ENCODE assay signal across 8 mouse cellular contexts in the genomic region with DNA sequence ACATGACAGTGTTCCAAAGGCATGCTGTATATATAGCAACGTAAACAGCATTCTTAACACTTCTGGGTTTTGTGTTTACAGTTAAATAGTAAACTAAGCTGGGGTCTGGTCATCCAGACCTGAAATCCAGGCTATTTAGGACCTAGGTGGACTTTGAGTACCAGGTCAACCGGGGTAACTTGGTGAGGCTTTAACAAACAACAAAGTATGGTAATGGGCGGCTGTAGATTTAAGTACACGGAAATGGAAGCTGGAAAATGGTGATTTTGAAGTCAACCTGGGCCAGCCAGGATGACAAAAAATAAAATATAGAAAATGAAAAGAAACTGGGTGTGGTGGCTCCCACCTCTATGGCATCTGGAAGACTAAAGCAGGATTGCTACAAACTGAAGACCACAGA. TPM values are rescaled to one million over a fixed set of nuclear protein-coding genes. Genes with fewer than 3 reads are reported as not detected.
DNase-seq lines count a peak whose midpoint lies in the region; ATAC-seq and TF ChIP-seq lines count a peak whose summit lies in the region.

No protein-coding gene starts in this region.

- no peaks in the 10 kb centered on the region for H3K27me3 ChIP-seq in kidney, adult 2 months (replicated peaks; ENCODE audit: control insufficient read depth, insufficient read depth, low read length)
- H3K27me3 ChIP-seq in embryonic facial prominence, embryonic 15.5 days, result no peaks in the 10 kb centered on the region
- no peaks in the 10 kb centered on the region for H3K27me3 ChIP-seq in neural tube, embryonic 13.5 days

- peak overlapping the region; percentile 44 for H3K4me3 ChIP-seq in kidney, adult 2 months (ENCODE audit: insufficient read depth, low read depth, low read length)
- peak overlapping the region; percentile 80 for H3K4me3 ChIP-seq in embryonic facial prominence, embryonic 15.5 days (replicated peaks)
- H3K4me3 ChIP-seq in neural tube, embryonic 13.5 days, result peak overlapping the region; percentile 91

- WGBS in kidney, adult 2 months, result 62% methylated on average over 4 of the region's 4 CpGs
- WGBS in embryonic facial prominence, embryonic 15.5 days, result 82% methylated on average over 4 of the region's 4 CpGs
- 91% methylated on average over 4 of the region's 4 CpGs for WGBS in neural tube, embryonic 13.5 days

- H3K4me2 ChIP-seq in embryonic facial prominence, embryonic 15.5 days (replicated peaks), result peak overlapping the region; percentile 78
- H3K4me2 ChIP-seq in neural tube, embryonic 13.5 days, result peak overlapping the region; percentile 86

- peak; percentile 75 for DNase-seq in kidney, adult 2 months
- no peak for DNase-seq in kidney, postnatal 10 days
- peak; percentile 30 for DNase-seq in kidney, postnatal 14 days
- DNase-seq in embryo, embryonic 10 days (ENCODE audit: low spot score), result no peak
- no peak for DNase-seq in embryo, embryonic 10.5 days (ENCODE audit: low spot score)
- DNase-seq in right cerebral cortex, postnatal 25 days, result no peak

- peak overlapping the region; percentile 76 for H3K27ac ChIP-seq in kidney, adult 2 months (ENCODE audit: insufficient read depth, low read depth, low read length)
- peak overlapping the region; percentile 85 for H3K27ac ChIP-seq in embryonic facial prominence, embryonic 15.5 days (replicated peaks)
- peak overlapping the region; percentile 68 for H3K27ac ChIP-seq in neural tube, embryonic 13.5 days (replicated peaks)

- H3K36me3 ChIP-seq in kidney, adult 2 months (ENCODE audit: control insufficient read depth, insufficient read depth, low read length), result no peaks in the 10 kb centered on the region
- peaks cover 12% of the 10 kb centered on the region for H3K36me3 ChIP-seq in embryonic facial prominence, embryonic 15.5 days
- H3K36me3 ChIP-seq in neural tube, embryonic 13.5 days, result peaks cover 20% of the 10 kb centered on the region

- no peak overlapping the region for H3K9ac ChIP-seq in embryonic facial prominence, embryonic 15.5 days
- H3K9ac ChIP-seq in neural tube, embryonic 13.5 days, result peak overlapping the region; percentile 54; the same call in 1 of the 2 replicates

- H3K4me1 ChIP-seq in kidney, adult 2 months (ENCODE audit: control insufficient read depth, insufficient read depth, low read length), result peaks cover 8% of the 10 kb centered on the region; the same call in 1 of the 2 replicates
- peaks cover 13% of the 10 kb centered on the region for H3K4me1 ChIP-seq in embryonic facial prominence, embryonic 15.5 days
- H3K4me1 ChIP-seq in neural tube, embryonic 13.5 days (replicated peaks), result peaks cover 20% of the 10 kb centered on the region

- no peak for ATAC-seq in embryonic facial prominence, embryonic 15.5 days (ENCODE audit: insufficient number of reproducible peaks, low FRiP score, low TSS enrichment, low read depth)
- peak; percentile 16 for ATAC-seq in neural tube, embryonic 13.5 days (ENCODE audit: low read depth)

- no peaks in the 10 kb centered on the region for H3K9me3 ChIP-seq in embryonic facial prominence, embryonic 15.5 days (replicated peaks)
- no peaks in the 10 kb centered on the region for H3K9me3 ChIP-seq in neural tube, embryonic 13.5 days

- no peak for TF ChIP-seq CTCF in kidney, adult 2 months (conservative IDR thresholded peaks at IDR 0.05; ENCODE audit: insufficient read depth, insufficient read length, low read depth, low read length)

- no peak for TF ChIP-seq POLR2A in kidney, adult 2 months (IDR thresholded peaks at IDR 0.05; ENCODE audit: low read depth, low read length)

RNA-seq across cellular contexts. Expression of gene D10Wsu102e, which starts 0.6 kb away (rescaled TPM):
- polyA plus RNA-seq in kidney, adult 2 months (2012; rRNA removed), result 0.37 and 0.41 TPM in 2 replicates
- polyA plus RNA-seq in embryonic facial prominence, embryonic 15.5 days (2015; fragmentation: Nextera tagmentation; extraction: Ambion mirVana), result 0.61 and 0.63 TPM in 2 replicates
- 0.82 and 0.85 TPM in 2 replicates for polyA plus RNA-seq in neural tube, embryonic 13.5 days (2015; fragmentation: Nextera tagmentation; extraction: Ambion mirVana)

RNA-seq across cellular contexts. Expression of gene Slc41a2, which starts 21.8 kb away (rescaled TPM):
- polyA plus RNA-seq in kidney, adult 2 months (2012; rRNA removed), result 6.4 and 7.1 TPM in 2 replicates
- polyA plus RNA-seq in embryonic facial prominence, embryonic 15.5 days (2015; fragmentation: Nextera tagmentation; extraction: Ambion mirVana), result 2.3 and 2.5 TPM in 2 replicates
- 4.8 and 5.3 TPM in 2 replicates for polyA plus RNA-seq in neural tube, embryonic 13.5 days (2015; fragmentation: Nextera tagmentation; extraction: Ambion mirVana)

Comparison
In these comparisons a context has a peak if more than half of its experiments do, and no peak if none do; other contexts are left out.
1. DNase-seq: peak in kidney, adult 2 months (single experiment) and kidney, postnatal 14 days (single experiment); none in kidney, postnatal 10 days (single experiment), embryo, embryonic 10 days (single experiment), embryo, embryonic 10.5 days (single experiment) and right cerebral cortex, postnatal 25 days (single experiment).
2. Peak in every context shown above with its lines, with median percentiles within 50 percentile points of each other: H3K27ac ChIP-seq and H3K4me3 ChIP-seq.